Mouse (Mus musculus) adipocyte (in vitro differentiated cells): ENCODE data around the gene Cdk20.

Experiments used
- DNase-seq: peaks from one replicate; pipeline ENCODE4 v3.0.0-alpha.2; 2016; ENCODE audit warnings: low spot score

The Cdk20 gene

GRCm38 (mm10) chr13:64432017-64432995 lies at the start of gene Cdk20:
Cdk20 (plus strand) TSS chr13:64432314.
- peak; percentile 93 for DNase-seq

GRCm38 (mm10) chr13:64384937-64385336 lies 47.2 kb upstream of the Cdk20 start:
- DNase-seq, result no peak

- no peak for DNase-seq
Observed at GRCm38 (mm10) chr13:64386048-64386447, 46.1 kb upstream of the Cdk20 start.

- no peak for DNase-seq
Observed at GRCm38 (mm10) chr13:64388415-64388814, 43.7 kb upstream of the Cdk20 start.

- no peak for DNase-seq
Observed at GRCm38 (mm10) chr13:64396979-64397378, 35.1 kb upstream of the Cdk20 start.

- DNase-seq, result no peak
Observed at GRCm38 (mm10) chr13:64398065-64398464, 34.0 kb upstream of the Cdk20 start.

GRCm38 (mm10) chr13:64399906-64400305 lies 32.2 kb upstream of the Cdk20 start:
- DNase-seq, result no peak

GRCm38 (mm10) chr13:64400801-64401361 lies 31.2 kb upstream of the Cdk20 start:
- DNase-seq, result peak; percentile 82

- DNase-seq, result peak; percentile 67
Observed at GRCm38 (mm10) chr13:64402006-64402405, 30.1 kb upstream of the Cdk20 start.

- no peak for DNase-seq
Observed at GRCm38 (mm10) chr13:64402504-64402949, 29.6 kb upstream of the Cdk20 start.

GRCm38 (mm10) chr13:64402951-64403460 lies 29.1 kb upstream of the Cdk20 start:
- DNase-seq, result no peak

GRCm38 (mm10) chr13:64403519-64403918 lies 28.6 kb upstream of the Cdk20 start:
- DNase-seq, result no peak

GRCm38 (mm10) chr13:64405550-64405949 lies 26.6 kb upstream of the Cdk20 start:
- DNase-seq, result no peak

GRCm38 (mm10) chr13:64407992-64408391 lies 24.1 kb upstream of the Cdk20 start:
- DNase-seq, result no peak

GRCm38 (mm10) chr13:64410604-64411003 lies 21.5 kb upstream of the Cdk20 start:
- DNase-seq, result no peak

GRCm38 (mm10) chr13:64411282-64411681 lies 20.8 kb upstream of the Cdk20 start:
- no peak for DNase-seq

GRCm38 (mm10) chr13:64412752-64413257 lies 19.3 kb upstream of the Cdk20 start:
- no peak for DNase-seq

- no peak for DNase-seq
Observed at GRCm38 (mm10) chr13:64415659-64416058, 16.5 kb upstream of the Cdk20 start.

- DNase-seq, result no peak
Observed at GRCm38 (mm10) chr13:64416955-64417601, 15.0 kb upstream of the Cdk20 start.

- no peak for DNase-seq
Observed at GRCm38 (mm10) chr13:64420847-64421246, 11.3 kb upstream of the Cdk20 start.

GRCm38 (mm10) chr13:64421386-64421785 lies 10.7 kb upstream of the Cdk20 start:
- no peak for DNase-seq

- DNase-seq, result no peak
Observed at GRCm38 (mm10) chr13:64421952-64422606, 10.0 kb upstream of the Cdk20 start.
